Mouse (Mus musculus) MEL (cell line): ENCODE data around the gene Dlx3.

ENCODE experiments used
- CTCF ChIP-seq, 3 experiments: IDR thresholded peaks in 2 of 3; conservative IDR thresholded peaks in 1 of 3; 2 replicates each; pipeline ENCODE4 v1.5.1; 2011 to 2012; ENCODE audit warnings: low read length in 3 of 3, low read depth in 2 of 3, mild to moderate bottlenecking in 2 of 3, improper control_type of control experiment in 1 of 3, inconsistent platforms in 1 of 3, mixed read lengths in 1 of 3, moderate library complexity in 1 of 3; ENCODE audit not compliant: control insufficient read depth in 1 of 3, insufficient read depth in 1 of 3, poor library complexity in 1 of 3, severe bottlenecking in 1 of 3
- EP300 ChIP-seq, 2 experiments: IDR thresholded peaks; 2 replicates each; pipeline ENCODE4 v1.6.1; 2011; ENCODE audit warnings: improper control_type of control experiment in 2 of 2, low read length in 2 of 2, low read depth in 1 of 2, mild to moderate bottlenecking in 1 of 2
- JUND ChIP-seq: IDR thresholded peaks from 2 replicates; pipeline ENCODE4 v1.6.1; 2011; ENCODE audit warnings: low read depth, mild to moderate bottlenecking, improper control_type of control experiment, low read length
- KAT2A ChIP-seq: conservative IDR thresholded peaks from 2 replicates; pipeline ENCODE4 v1.6.1; 2012; ENCODE audit warnings: low read depth, low read length, improper control_type of control experiment, inconsistent platforms
- MYC ChIP-seq: IDR thresholded peaks from 2 replicates; pipeline ENCODE4 v1.6.1; 2011; ENCODE audit warnings: low read depth, mild to moderate bottlenecking, low read length, improper control_type of control experiment, moderate library complexity
- POLR2A ChIP-seq, 2 experiments: IDR thresholded peaks; 2 replicates each; pipeline ENCODE4 v1.6.1; 2011 to 2012; ENCODE audit warnings: low read length in 2 of 2, mild to moderate bottlenecking in 2 of 2, control low read depth in 1 of 2, improper control_type of control experiment in 1 of 2, low read depth in 1 of 2, moderate library complexity in 1 of 2; ENCODE audit not compliant: control insufficient read depth in 1 of 2, insufficient read depth in 1 of 2, poor library complexity in 1 of 2
- TAL1 ChIP-seq: IDR thresholded peaks from 2 replicates; pipeline ENCODE4 v1.6.1; 2012; ENCODE audit warnings: mild to moderate bottlenecking, inconsistent platforms, low read length, moderate library complexity, mixed read lengths
- TBP ChIP-seq: IDR thresholded peaks from 2 replicates; pipeline ENCODE4 v1.8.0; 2011; ENCODE audit warnings: low read depth, low read length, improper control_type of control experiment
- USF1 ChIP-seq: IDR thresholded peaks from 2 replicates; pipeline ENCODE4 v1.6.1; 2014; ENCODE audit warnings: low read depth, mild to moderate bottlenecking, inconsistent platforms, low read length, improper control_type of control experiment, moderate library complexity
- USF2 ChIP-seq, 2 experiments: IDR thresholded peaks; 2 replicates each; pipeline ENCODE4 v1.6.1; 2011 to 2012; ENCODE audit warnings: improper control_type of control experiment in 2 of 2, low read length in 2 of 2, borderline replicate concordance in 1 of 2, inconsistent platforms in 1 of 2, low read depth in 1 of 2, mild to moderate bottlenecking in 1 of 2; ENCODE audit not compliant: insufficient read depth in 1 of 2

DNA sequence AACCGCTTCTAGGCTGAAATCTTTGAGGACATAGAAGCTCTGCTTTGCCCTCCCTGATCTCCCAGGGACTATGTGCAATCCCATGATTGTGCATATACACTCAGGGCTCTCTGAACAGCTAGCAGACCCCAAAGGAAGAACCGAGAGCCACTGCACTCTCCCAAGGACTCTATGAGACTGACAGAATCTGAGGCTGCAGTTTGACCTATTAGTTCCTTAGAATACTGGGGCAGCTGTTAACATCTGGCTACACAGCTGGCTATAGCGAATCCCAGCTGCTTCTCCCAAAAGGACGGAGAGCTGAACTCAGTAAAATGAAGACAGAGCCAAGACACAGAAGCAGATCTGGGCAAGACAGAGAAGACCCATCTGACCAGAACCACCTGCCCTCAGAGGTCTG is 46.1 kb upstream of the Dlx3 start:
- TF ChIP-seq CTCF (IDR thresholded peaks at IDR 0.05 in 2 of 3, conservative IDR thresholded peaks at IDR 0.05 in 1 of 3; ENCODE audit: control insufficient read depth in 1 of 3, insufficient read depth in 1 of 3, low read depth in 2 of 3, low read length in 3 of 3, poor library complexity in 1 of 3, severe bottlenecking in 1 of 3) (no peak), USF2 (IDR thresholded peaks at IDR 0.05; ENCODE audit: borderline replicate concordance in 1 of 2, insufficient read depth in 1 of 2, low read depth in 1 of 2, low read length in 2 of 2) (no peak), EP300 (IDR thresholded peaks at IDR 0.05; ENCODE audit: low read depth in 1 of 2, low read length in 2 of 2) (no peak), KAT2A (no peak), POLR2A (IDR thresholded peaks at IDR 0.05; ENCODE audit: control insufficient read depth in 1 of 2, insufficient read depth in 1 of 2, low read depth in 1 of 2, low read length in 2 of 2, poor library complexity in 1 of 2) (no peak), MYC (no peak), TBP (no peak), JUND (no peak), TAL1 (no peak), USF1 (no peak)
